Mouse (Mus musculus): ENCODE measurements at regions not wholly inside any gene's neighbourhood (a gene's known extent, or its start where the extent isn't known, plus 50 kb on each side); places are given as distances from the start of the nearest gene placed in this dataset.
"Not testable (repeated sequence)": the region's sequence is repeated elsewhere in the genome, so short reads cannot be mapped to it uniquely, and the experiment has no call there.

- H3K27ac ChIP-seq (ENCODE audit: insufficient read depth, low read depth, low read length, poor library complexity, severe bottlenecking): no peak overlapping the region
- no peaks in the 10 kb centered on the region for H3K36me3 ChIP-seq (ENCODE audit: control insufficient read depth, insufficient read depth, low read length, poor library complexity, severe bottlenecking)
- DNase-seq (ENCODE audit: low read depth, low spot score): no peak
- TF ChIP-seq CHD2 (IDR thresholded peaks at IDR 0.05; ENCODE audit: low read depth, low read length): no peak
- TF ChIP-seq ZC3H11A (IDR thresholded peaks at IDR 0.05; ENCODE audit: borderline replicate concordance, low read depth, low read length): no peak
- H3K9me3 ChIP-seq (ENCODE audit: control insufficient read depth, insufficient read depth, low read depth, low read length): no peaks in the 10 kb centered on the region
- no peak overlapping the region for H3K4me3 ChIP-seq (ENCODE audit: insufficient read depth in 1 of 2, low read depth in 1 of 2, low read length in 2 of 2, poor library complexity in 1 of 2, severe bottlenecking in 1 of 2)
- H3K4me1 ChIP-seq (ENCODE audit: control insufficient read depth in 2 of 2, insufficient read depth in 2 of 2, low read length in 2 of 2, poor library complexity in 1 of 2): no peaks in the 10 kb centered on the region
- H3K9ac ChIP-seq (ENCODE audit: insufficient read depth, low read depth, low read length, poor library complexity, severe bottlenecking): no peak overlapping the region
- in situ Hi-C loops (cut with MboI; ENCODE audit: low sequenced_read_pairs in 2 of 2, unreplicated experiment in 2 of 2): no loop called here
These were observed 657.8 kb upstream of the Epha7 start for GRCm38 (mm10) chr4:28155116-28155515.

GRCm38 (mm10) chr4:28176771-28177170 lies 636.2 kb upstream of the Epha7 start:
- H3K36me3 ChIP-seq (ENCODE audit: control insufficient read depth, insufficient read depth, low read length, poor library complexity, severe bottlenecking): no peaks in the 10 kb centered on the region
- H3K4me1 ChIP-seq (ENCODE audit: control insufficient read depth in 2 of 2, insufficient read depth in 2 of 2, low read length in 2 of 2, poor library complexity in 1 of 2): no peaks in the 10 kb centered on the region
- no peak overlapping the region for H3K27ac ChIP-seq (ENCODE audit: insufficient read depth, low read depth, low read length, poor library complexity, severe bottlenecking)
- H3K9me3 ChIP-seq (ENCODE audit: control insufficient read depth, insufficient read depth, low read depth, low read length): no peaks in the 10 kb centered on the region
- no peak overlapping the region for H3K9ac ChIP-seq (ENCODE audit: insufficient read depth, low read depth, low read length, poor library complexity, severe bottlenecking)
- TF ChIP-seq MAFK (IDR thresholded peaks at IDR 0.05; ENCODE audit: insufficient read depth, low read depth, low read length) (no peak), CHD2 (IDR thresholded peaks at IDR 0.05; ENCODE audit: low read depth, low read length) (no peak), ZC3H11A (IDR thresholded peaks at IDR 0.05; ENCODE audit: borderline replicate concordance, low read depth, low read length) (no peak), ZNF384 (IDR thresholded peaks at IDR 0.05; ENCODE audit: low read depth, low read length) (no peak), HCFC1 (IDR thresholded peaks at IDR 0.05; ENCODE audit: borderline replicate concordance, insufficient read depth, low read length) (no peak)
- DNase-seq (ENCODE audit: low read depth, low spot score): peak; percentile 71
- no peak overlapping the region for H3K4me3 ChIP-seq (ENCODE audit: insufficient read depth in 1 of 2, low read depth in 1 of 2, low read length in 2 of 2, poor library complexity in 1 of 2, severe bottlenecking in 1 of 2)
- in situ Hi-C loops (cut with MboI; ENCODE audit: low sequenced_read_pairs in 2 of 2, unreplicated experiment in 2 of 2): no loop called here

- in situ Hi-C loops (cut with MboI; ENCODE audit: low sequenced_read_pairs in 2 of 2, unreplicated experiment in 2 of 2): no loop called here
- H3K4me3 ChIP-seq (ENCODE audit: insufficient read depth in 1 of 2, low read depth in 1 of 2, low read length in 2 of 2, poor library complexity in 1 of 2, severe bottlenecking in 1 of 2): no peak overlapping the region
- no peaks in the 10 kb centered on the region for H3K36me3 ChIP-seq (ENCODE audit: control insufficient read depth, insufficient read depth, low read length, poor library complexity, severe bottlenecking)
- DNase-seq (ENCODE audit: low read depth, low spot score): no peak
- no peak overlapping the region for H3K9ac ChIP-seq (ENCODE audit: insufficient read depth, low read depth, low read length, poor library complexity, severe bottlenecking)
- H3K27ac ChIP-seq (ENCODE audit: insufficient read depth, low read depth, low read length, poor library complexity, severe bottlenecking): no peak overlapping the region
- H3K9me3 ChIP-seq (ENCODE audit: control insufficient read depth, insufficient read depth, low read depth, low read length): no peaks in the 10 kb centered on the region
- no peak for TF ChIP-seq HCFC1 (IDR thresholded peaks at IDR 0.05; ENCODE audit: borderline replicate concordance, insufficient read depth, low read length)
- no peak for TF ChIP-seq MAFK (IDR thresholded peaks at IDR 0.05; ENCODE audit: insufficient read depth, low read depth, low read length)
- no peak for TF ChIP-seq CHD2 (IDR thresholded peaks at IDR 0.05; ENCODE audit: low read depth, low read length)
- TF ChIP-seq ZC3H11A (IDR thresholded peaks at IDR 0.05; ENCODE audit: borderline replicate concordance, low read depth, low read length): no peak
- no peak for TF ChIP-seq ZNF384 (IDR thresholded peaks at IDR 0.05; ENCODE audit: low read depth, low read length)
- no peaks in the 10 kb centered on the region for H3K4me1 ChIP-seq (ENCODE audit: control insufficient read depth in 2 of 2, insufficient read depth in 2 of 2, low read length in 2 of 2, poor library complexity in 1 of 2)
These were observed 622.1 kb upstream of the Epha7 start for GRCm38 (mm10) chr4:28190861-28191260.

GRCm38 (mm10) chr4:28227594-28228208 lies 585.2 kb upstream of the Epha7 start:
- TF ChIP-seq HCFC1 (IDR thresholded peaks at IDR 0.05; ENCODE audit: borderline replicate concordance, insufficient read depth, low read length) (no peak), ZNF384 (IDR thresholded peaks at IDR 0.05; ENCODE audit: low read depth, low read length) (no peak), ZC3H11A (IDR thresholded peaks at IDR 0.05; ENCODE audit: borderline replicate concordance, low read depth, low read length) (no peak), CHD2 (IDR thresholded peaks at IDR 0.05; ENCODE audit: low read depth, low read length) (no peak), MAFK (IDR thresholded peaks at IDR 0.05; ENCODE audit: insufficient read depth, low read depth, low read length) (no peak)
- in situ Hi-C loops (cut with MboI; ENCODE audit: low sequenced_read_pairs in 2 of 2, unreplicated experiment in 2 of 2): no loop called here

GRCm38 (mm10) chr4:28235516-28235915 lies 577.4 kb upstream of the Epha7 start:
- H3K9me3 ChIP-seq (ENCODE audit: control insufficient read depth, insufficient read depth, low read depth, low read length); in situ Hi-C loops (cut with MboI; ENCODE audit: low sequenced_read_pairs in 2 of 2, unreplicated experiment in 2 of 2); H3K4me1 ChIP-seq (ENCODE audit: control insufficient read depth in 2 of 2, insufficient read depth in 2 of 2, low read length in 2 of 2, poor library complexity in 1 of 2); H3K4me3 ChIP-seq (ENCODE audit: insufficient read depth in 1 of 2, low read depth in 1 of 2, low read length in 2 of 2, poor library complexity in 1 of 2, severe bottlenecking in 1 of 2); H3K36me3 ChIP-seq (ENCODE audit: control insufficient read depth, insufficient read depth, low read length, poor library complexity, severe bottlenecking); DNase-seq (ENCODE audit: low read depth, low spot score); H3K9ac ChIP-seq (ENCODE audit: insufficient read depth, low read depth, low read length, poor library complexity, severe bottlenecking); H3K27ac ChIP-seq (ENCODE audit: insufficient read depth, low read depth, low read length, poor library complexity, severe bottlenecking): not testable (repeated sequence)

More at GRCm38 (mm10) chr4:28227594-28228208, 585.2 kb upstream of the Epha7 start:
- H3K9ac ChIP-seq (ENCODE audit: insufficient read depth, low read depth, low read length, poor library complexity, severe bottlenecking): no peak overlapping the region
- no peaks in the 10 kb centered on the region for H3K9me3 ChIP-seq (ENCODE audit: control insufficient read depth, insufficient read depth, low read depth, low read length)
- no peak overlapping the region for H3K27ac ChIP-seq (ENCODE audit: insufficient read depth, low read depth, low read length, poor library complexity, severe bottlenecking)
- no peak for DNase-seq (ENCODE audit: low read depth, low spot score)
- H3K4me1 ChIP-seq (ENCODE audit: control insufficient read depth in 2 of 2, insufficient read depth in 2 of 2, low read length in 2 of 2, poor library complexity in 1 of 2): no peaks in the 10 kb centered on the region
- H3K4me3 ChIP-seq (ENCODE audit: insufficient read depth in 1 of 2, low read depth in 1 of 2, low read length in 2 of 2, poor library complexity in 1 of 2, severe bottlenecking in 1 of 2): no peak overlapping the region
- H3K36me3 ChIP-seq (ENCODE audit: control insufficient read depth, insufficient read depth, low read length, poor library complexity, severe bottlenecking): no peaks in the 10 kb centered on the region

Data from ES-E14 (cell line).